Mouse (Mus musculus): ENCODE measurements around the gene Grip2. TPM values are rescaled to one million over a fixed set of nuclear protein-coding genes. Genes with fewer than 3 reads are reported as not detected.

The Grip2 gene
- total and polyA plus RNA-seq, 3 experiments, result 0.07 TPM; not detected in 2

DNA sequence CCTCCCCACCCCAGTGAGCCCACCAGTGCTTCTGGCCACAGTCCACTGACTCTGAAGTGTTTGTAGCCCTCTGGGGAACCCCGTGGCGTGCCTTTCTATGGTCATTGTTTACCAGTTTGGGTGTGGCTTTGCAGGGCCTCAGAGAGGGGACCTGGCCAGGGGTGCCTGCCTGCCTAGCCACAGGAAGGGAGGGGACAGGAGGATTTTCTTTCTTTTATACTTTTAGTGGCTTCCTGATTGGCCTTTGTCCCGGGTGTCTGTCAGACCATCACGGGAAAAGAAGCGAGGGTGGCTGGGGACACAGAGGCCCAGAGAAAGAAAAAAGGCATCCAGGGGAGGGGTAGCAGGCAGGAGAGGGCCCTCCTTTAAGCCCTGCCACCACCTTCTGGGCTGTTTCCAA lies 89.0 kb downstream of the Grip2 start:
- Histone ChIP-seq H3K27ac (ENCODE audit: insufficient read depth, low read depth) (no peak overlapping the region), H3K9me3 (replicated peaks; ENCODE audit: low read length) (no peaks in the 10 kb centered on the region), H3K4me3 (replicated peaks in 1 of 3; ENCODE audit: low read depth in 2 of 3, low read length in 2 of 3, poor library complexity in 1 of 3) (no peak overlapping the region), H3K79me2 (replicated peaks; ENCODE audit: control insufficient read depth, extremely low read depth, insufficient read depth, poor library complexity, severe bottlenecking) (no peaks in the 10 kb centered on the region), H3K36me3 (replicated peaks in 1 of 2; ENCODE audit: control insufficient read depth in 1 of 2, insufficient read depth in 1 of 2, low read length in 1 of 2) (peaks cover 22 to 100% of the 10 kb centered on the region in 2 experiments), H3K4me2 (ENCODE audit: insufficient read depth, low read depth, poor library complexity, severe bottlenecking) (no peak overlapping the region), H3K4me1 (ENCODE audit: control insufficient read depth in 1 of 2, insufficient read depth in 2 of 2) (peaks cover 3 to 31% of the 10 kb centered on the region in 2 experiments; a peak in 3 of 4 replicates), H3K9ac (ENCODE audit: insufficient read depth, low read depth) (no peak overlapping the region), H3K27me3 (replicated peaks) (no peaks in the 10 kb centered on the region)
- TF ChIP-seq ZC3H11A (IDR thresholded peaks at IDR 0.05; ENCODE audit: low read depth, low read length) (no peak), CHD2 (IDR thresholded peaks at IDR 0.05; ENCODE audit: low read length) (no peak), MXI1 (IDR thresholded peaks at IDR 0.05; ENCODE audit: low read depth, low read length) (no peak), MAFK (IDR thresholded peaks at IDR 0.05; ENCODE audit: insufficient replicate concordance, low read length) (no peak), GABPA (IDR thresholded peaks at IDR 0.05; ENCODE audit: insufficient replicate concordance, low read depth, low read length) (no peak), CHD1 (IDR thresholded peaks at IDR 0.05; ENCODE audit: low read depth, low read length) (no peak), MAX (IDR thresholded peaks at IDR 0.05; ENCODE audit: low read length) (no peak), ETS1 (conservative IDR thresholded peaks at IDR 0.05; ENCODE audit: low read depth, low read length) (no peak), KAT2A (IDR thresholded peaks at IDR 0.05; ENCODE audit: insufficient replicate concordance, low read length) (no peak), JUND (conservative IDR thresholded peaks at IDR 0.05; ENCODE audit: low read depth, low read length) (no peak), IRF4 (IDR thresholded peaks at IDR 0.05; ENCODE audit: low read depth, low read length) (no peak), HCFC1 (IDR thresholded peaks at IDR 0.05; ENCODE audit: low read depth, low read length) (no peak), UBTF (IDR thresholded peaks at IDR 0.05; ENCODE audit: low read depth, low read length) (no peak), ZKSCAN1 (IDR thresholded peaks at IDR 0.05; ENCODE audit: borderline replicate concordance, low read depth, low read length) (no peak), ZMIZ1 (IDR thresholded peaks at IDR 0.05; ENCODE audit: low read depth, low read length) (no peak), E2F4 (IDR thresholded peaks at IDR 0.05; ENCODE audit: insufficient replicate concordance, low read depth, low read length) (no peak), SIN3A (IDR thresholded peaks at IDR 0.05; ENCODE audit: low read length) (no peak), TBP (conservative IDR thresholded peaks at IDR 0.05; ENCODE audit: low read depth, low read length) (no peak), USF1 (IDR thresholded peaks at IDR 0.05; ENCODE audit: low read depth, low read length) (no peak)
- DNase-seq (ENCODE audit: extremely low read depth), result no peak
- in situ Hi-C loops (cut with MboI; ENCODE audit: low pct_ligation_motif_present, low pct_unique_long_range_greater_than_20kb, low sequenced_read_pairs) (loop anchor here (5.0 kb wide), 1 partner anchor 46 kb away; no protein-coding TSS in a partner anchor), dilution Hi-C loops (cut with MboI; ENCODE audit: extremely low pct_ligation_motif_present, extremely low pct_unique_long_range_greater_than_20kb, low sequenced_read_pairs) (no loop called here)

DNA sequence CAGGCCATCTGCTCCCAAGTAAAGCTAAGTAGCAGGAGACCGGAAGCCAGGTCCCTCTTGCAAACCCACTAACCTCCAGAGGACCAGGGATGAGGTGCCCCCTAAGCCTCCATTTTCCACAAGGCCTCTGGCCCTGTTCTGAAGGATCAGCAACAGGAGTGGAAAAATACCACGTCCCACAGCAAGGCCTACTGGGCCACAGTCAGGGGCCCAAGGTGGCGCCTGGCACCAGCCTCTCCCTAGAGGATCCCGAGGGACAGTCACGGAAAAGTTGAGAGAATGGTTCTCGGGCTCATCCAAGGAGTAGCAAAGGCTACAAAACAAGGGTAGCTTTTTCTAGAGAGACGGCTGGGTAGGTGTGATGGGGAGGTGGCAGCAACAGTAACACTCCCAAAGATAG lies 89.6 kb downstream of the Grip2 start:
- H3K4me2 ChIP-seq (ENCODE audit: insufficient read depth, low read depth, poor library complexity, severe bottlenecking), result no peak overlapping the region
- no peak overlapping the region for H3K9ac ChIP-seq (ENCODE audit: insufficient read depth, low read depth)
- H3K9me3 ChIP-seq (replicated peaks; ENCODE audit: low read length), result no peaks in the 10 kb centered on the region
- H3K4me1 ChIP-seq (ENCODE audit: control insufficient read depth in 1 of 2, insufficient read depth in 2 of 2), result peaks cover 3 to 31% of the 10 kb centered on the region in 2 experiments; a peak in 3 of 4 replicates
- H3K36me3 ChIP-seq (replicated peaks in 1 of 2; ENCODE audit: control insufficient read depth in 1 of 2, insufficient read depth in 1 of 2, low read length in 1 of 2), result peaks cover 22 to 100% of the 10 kb centered on the region in 2 experiments
- no peak overlapping the region for H3K27ac ChIP-seq (ENCODE audit: insufficient read depth, low read depth)
- H3K27me3 ChIP-seq (replicated peaks), result no peaks in the 10 kb centered on the region
- dilution Hi-C loops (cut with MboI; ENCODE audit: extremely low pct_ligation_motif_present, extremely low pct_unique_long_range_greater_than_20kb, low sequenced_read_pairs), result no loop called here
- H3K79me2 ChIP-seq (replicated peaks; ENCODE audit: control insufficient read depth, extremely low read depth, insufficient read depth, poor library complexity, severe bottlenecking), result no peaks in the 10 kb centered on the region
- in situ Hi-C loops (cut with MboI; ENCODE audit: low pct_ligation_motif_present, low pct_unique_long_range_greater_than_20kb, low sequenced_read_pairs), result loop anchor here (5.0 kb wide), 1 partner anchor 45 kb away; no protein-coding TSS in a partner anchor
- no peak for DNase-seq (ENCODE audit: extremely low read depth)
- H3K4me3 ChIP-seq (replicated peaks in 1 of 3; ENCODE audit: low read depth in 2 of 3, low read length in 2 of 3, poor library complexity in 1 of 3), result no peak overlapping the region
- TF ChIP-seq JUND (conservative IDR thresholded peaks at IDR 0.05; ENCODE audit: low read depth, low read length) (no peak), IRF4 (IDR thresholded peaks at IDR 0.05; ENCODE audit: low read depth, low read length) (no peak), MXI1 (IDR thresholded peaks at IDR 0.05; ENCODE audit: low read depth, low read length) (no peak), RAD21 (IDR thresholded peaks at IDR 0.05; ENCODE audit: low read depth, low read length) (no peak), CHD1 (IDR thresholded peaks at IDR 0.05; ENCODE audit: low read depth, low read length) (no peak), ZNF384 (IDR thresholded peaks at IDR 0.05; ENCODE audit: low read depth, low read length) (no peak), ZKSCAN1 (IDR thresholded peaks at IDR 0.05; ENCODE audit: borderline replicate concordance, low read depth, low read length) (no peak), SIN3A (IDR thresholded peaks at IDR 0.05; ENCODE audit: low read length) (no peak), UBTF (IDR thresholded peaks at IDR 0.05; ENCODE audit: low read depth, low read length) (no peak), SMC3 (IDR thresholded peaks at IDR 0.05; ENCODE audit: low read depth, low read length) (no peak)

All from CH12.LX (cell line).